Mouse (Mus musculus): ENCODE measurements around the gene Josd2.
A peak's percentile ranks its signal among the peaks of the same experiment; 100 is the strongest.

Josd2 gene

DNA sequence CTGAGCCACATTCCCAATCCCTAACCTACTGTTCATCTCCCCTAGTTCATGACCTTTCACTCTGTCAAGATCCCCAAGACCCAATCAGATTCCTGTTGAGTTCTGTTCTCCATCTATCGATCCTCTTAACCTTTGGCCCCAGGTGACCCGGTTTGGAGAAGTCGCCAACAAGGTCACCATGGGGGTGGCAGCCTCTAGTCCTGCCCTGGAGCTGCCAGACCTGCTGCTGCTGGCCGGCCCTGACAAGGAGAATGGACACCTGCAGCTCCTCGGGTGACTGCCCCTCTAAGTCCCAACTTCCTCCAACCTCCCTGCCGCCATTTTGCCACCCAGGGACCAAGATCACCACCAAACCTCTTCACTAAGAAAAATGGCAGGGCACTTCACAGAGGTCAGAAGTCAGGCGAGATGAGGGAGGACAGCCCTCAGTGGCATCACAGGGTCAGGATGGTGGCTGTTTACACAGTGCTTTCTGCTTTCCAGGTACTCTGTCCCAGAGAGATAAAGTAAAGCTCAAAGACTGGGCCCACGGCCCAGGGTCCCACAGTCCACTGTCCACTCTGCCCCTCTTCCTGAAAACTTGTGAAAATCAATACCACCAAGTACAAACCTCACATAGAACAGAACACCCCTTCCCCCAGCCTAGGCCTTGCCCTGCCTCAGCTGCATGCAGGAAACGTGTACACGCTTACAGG lies 29.7 kb downstream of the Josd2 start:
- DNase-seq (ENCODE audit: low read depth in 2 of 2, low spot score in 2 of 2): no peak

- DNase-seq (ENCODE audit: low read depth in 2 of 2, low spot score in 2 of 2): no peak
Measured at GRCm38 (mm10) chr7:44498922-44499321, 31.1 kb downstream of the Josd2 start.

GRCm38 (mm10) chr7:44500046-44500445 lies 32.3 kb downstream of the Josd2 start:
- DNase-seq (ENCODE audit: low read depth in 2 of 2, low spot score in 2 of 2): no peak

DNA sequence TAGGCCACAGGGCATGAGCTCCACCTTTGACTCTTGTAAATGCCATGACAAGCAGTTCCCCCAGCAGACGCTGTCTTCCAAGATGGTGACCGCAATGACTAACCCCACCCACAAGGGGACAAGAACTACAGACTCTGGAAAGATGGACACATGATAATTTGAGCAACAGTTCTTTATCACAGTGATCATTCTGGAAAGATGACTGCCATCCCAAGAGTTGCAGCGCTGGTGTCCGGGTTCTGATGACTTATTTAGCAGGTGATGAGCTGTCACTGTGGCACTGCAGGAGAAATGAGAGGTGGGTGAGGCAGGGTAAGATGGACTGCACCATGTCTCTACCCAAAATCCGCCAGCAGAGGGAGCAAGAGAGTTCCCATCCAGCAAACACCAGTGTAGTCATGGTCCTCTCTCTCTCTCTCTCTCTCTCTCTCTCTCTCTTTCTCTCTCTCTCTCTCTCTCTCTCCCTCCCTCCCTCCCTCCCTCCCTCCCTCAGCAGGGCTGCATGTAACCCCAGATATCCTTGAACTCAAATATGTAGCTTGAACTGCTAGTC lies 33.9 kb downstream of the Josd2 start:
- DNase-seq (ENCODE audit: low read depth in 2 of 2, low spot score in 2 of 2): peak; percentile 65 to 77

- no peak for DNase-seq (ENCODE audit: low read depth in 2 of 2, low spot score in 2 of 2)
Measured at GRCm38 (mm10) chr7:44507491-44507890, 39.7 kb downstream of the Josd2 start.

GRCm38 (mm10) chr7:44519240-44519913 lies 51.6 kb downstream of the Josd2 start:
- DNase-seq (ENCODE audit: low read depth in 2 of 2, low spot score in 2 of 2): no peak

- no peak for DNase-seq (ENCODE audit: low read depth in 2 of 2, low spot score in 2 of 2)
Measured at GRCm38 (mm10) chr7:44520990-44521389, 53.2 kb downstream of the Josd2 start.
